Mouse (Mus musculus): Measurements from ENCODE around the gene Eea1. TPM values are rescaled to one million over a fixed set of nuclear protein-coding genes. Genes with fewer than 3 reads are reported as not detected.

Gene Eea1
- polyA plus RNA-seq, 1 experiment: 8.1 TPM

- TF ChIP-seq GATA1 (IDR thresholded peaks at IDR 0.05; ENCODE audit: low read length): no peak
These were observed 36.3 kb downstream of the Eea1 start for GRCm38 (mm10) chr10:95976798-95977197.

- TF ChIP-seq GATA1 (IDR thresholded peaks at IDR 0.05; ENCODE audit: low read length): no peak
These were observed 49.3 kb downstream of the Eea1 start for GRCm38 (mm10) chr10:95989731-95990130.

- TF ChIP-seq GATA1 (IDR thresholded peaks at IDR 0.05; ENCODE audit: low read length): no peak
These were observed 50.7 kb downstream of the Eea1 start for GRCm38 (mm10) chr10:95991176-95991575.

- no peak for TF ChIP-seq GATA1 (IDR thresholded peaks at IDR 0.05; ENCODE audit: low read length)
These were observed 60.5 kb downstream of the Eea1 start for GRCm38 (mm10) chr10:96000904-96001303.

GRCm38 (mm10) chr10:96015738-96016137 lies 75.3 kb downstream of the Eea1 start:
- peak; percentile 61 for TF ChIP-seq GATA1 (IDR thresholded peaks at IDR 0.05; ENCODE audit: low read length)

- TF ChIP-seq GATA1 (IDR thresholded peaks at IDR 0.05; ENCODE audit: low read length): no peak
These were observed 77.0 kb downstream of the Eea1 start for GRCm38 (mm10) chr10:96017418-96017817.

- TF ChIP-seq GATA1 (IDR thresholded peaks at IDR 0.05; ENCODE audit: low read length): no peak
These were observed 93.0 kb downstream of the Eea1 start for GRCm38 (mm10) chr10:96033356-96033984.

GRCm38 (mm10) chr10:96034106-96034505 lies 93.7 kb downstream of the Eea1 start:
- TF ChIP-seq GATA1 (IDR thresholded peaks at IDR 0.05; ENCODE audit: low read length): no peak

- TF ChIP-seq GATA1 (IDR thresholded peaks at IDR 0.05; ENCODE audit: low read length): no peak
These were observed 95.5 kb downstream of the Eea1 start for GRCm38 (mm10) chr10:96035951-96036350.

GRCm38 (mm10) chr10:96044216-96044615 lies 103.8 kb downstream of the Eea1 start:
- no peak for TF ChIP-seq GATA1 (IDR thresholded peaks at IDR 0.05; ENCODE audit: low read length)

- no peak for TF ChIP-seq GATA1 (IDR thresholded peaks at IDR 0.05; ENCODE audit: low read length)
These were observed 107.6 kb downstream of the Eea1 start for GRCm38 (mm10) chr10:96047960-96048536.

GRCm38 (mm10) chr10:96048550-96048949 lies 108.1 kb downstream of the Eea1 start:
- TF ChIP-seq GATA1 (IDR thresholded peaks at IDR 0.05; ENCODE audit: low read length): no peak

- no peak for TF ChIP-seq GATA1 (IDR thresholded peaks at IDR 0.05; ENCODE audit: low read length)
These were observed 126.9 kb downstream of the Eea1 start for GRCm38 (mm10) chr10:96067347-96067746.

GRCm38 (mm10) chr10:96074386-96074785 lies 133.9 kb downstream of the Eea1 start:
- TF ChIP-seq GATA1 (IDR thresholded peaks at IDR 0.05; ENCODE audit: low read length): no peak

GRCm38 (mm10) chr10:96075403-96075802 lies 135.0 kb downstream of the Eea1 start:
- no peak for TF ChIP-seq GATA1 (IDR thresholded peaks at IDR 0.05; ENCODE audit: low read length)

- TF ChIP-seq GATA1 (IDR thresholded peaks at IDR 0.05; ENCODE audit: low read length): no peak
These were observed 135.4 kb downstream of the Eea1 start for GRCm38 (mm10) chr10:96075880-96076279.

GRCm38 (mm10) chr10:96076461-96076860 lies 136.0 kb downstream of the Eea1 start:
- TF ChIP-seq GATA1 (IDR thresholded peaks at IDR 0.05; ENCODE audit: low read length): no peak

Measured in G1E-ER4 (cell line).